Mouse (Mus musculus) thymus, adult 2 months (tissue): ENCODE results near the gene Smok2a. TPM values are rescaled to one million over a fixed set of nuclear protein-coding genes. Genes with fewer than 3 reads are reported as not detected.
"Not testable (repeated sequence)": the region's sequence is repeated elsewhere in the genome, so short reads cannot be mapped to it uniquely, and the experiment has no call there.

Experiments used
- DNase-seq: peaks from one replicate; pipeline ENCODE4 v3.0.0; 2021
- H3K27ac ChIP-seq: fragments of 200-500 bp; 2 replicates; pipeline ENCODE4 v1.5.1; 2012; ENCODE audit warnings: low read length, control low read depth; ENCODE audit not compliant: control insufficient read depth, insufficient read depth
- H3K27me3 ChIP-seq: fragments of 200-500 bp; 2 replicates; pipeline ENCODE4 v1.6.1; 2012; ENCODE audit warnings: mild to moderate bottlenecking, low read length, moderate library complexity, mixed read lengths; ENCODE audit not compliant: control insufficient read depth, insufficient read depth
- H3K36me3 ChIP-seq: fragments of 200-500 bp; 2 replicates; pipeline ENCODE4 v1.6.1; 2012; ENCODE audit warnings: mild to moderate bottlenecking, low read length, moderate library complexity; ENCODE audit not compliant: control insufficient read depth, insufficient read depth
- H3K4me1 ChIP-seq: fragments of 200-500 bp; replicated peaks from 2 replicates; pipeline ENCODE4 v1.6.1; 2012; ENCODE audit warnings: low read length; ENCODE audit not compliant: control insufficient read depth, insufficient read depth
- H3K4me3 ChIP-seq: fragments of 200-500 bp; 2 replicates; pipeline ENCODE4 v1.5.1; 2012; ENCODE audit warnings: mild to moderate bottlenecking, low read length, control low read depth, moderate library complexity; ENCODE audit not compliant: control insufficient read depth, insufficient read depth
- CTCF ChIP-seq: fragments of 200-500 bp; IDR thresholded peaks from 2 replicates; pipeline ENCODE4 v1.5.1; 2012; ENCODE audit warnings: mild to moderate bottlenecking, control low read depth, low read length, moderate library complexity, borderline replicate concordance; ENCODE audit not compliant: control insufficient read depth, poor library complexity, insufficient read depth; ENCODE audit errors: extremely low read depth
- POLR2A ChIP-seq: fragments of 200-500 bp; IDR thresholded peaks from 2 replicates; pipeline ENCODE4 v1.6.1; 2012; ENCODE audit warnings: mild to moderate bottlenecking, low read length, control low read depth, moderate library complexity; ENCODE audit not compliant: control insufficient read depth, poor library complexity, insufficient read depth; ENCODE audit errors: extremely low read depth
- WGBS: fragments of 180-500 bp; shearing (Covaris S2); methylation state at CpG from one replicate; pipeline ENCODE4 v1.1.7; 2018; 5-methylcytosine and 5-hydroxymethylcytosine counted together
- polyA plus RNA-seq: library from polyadenylated mRNA; depleted of rRNA; stranded (reverse); fragments of >200 nt; gene quantifications from 2 replicates; pipeline ENCODE4 v1.2.3, GENCODE M21; 2012; rRNA removed

Smok2a gene
- not detected in 2 replicates for polyA plus RNA-seq

- no peak for DNase-seq
- Histone ChIP-seq H3K36me3 (no peaks in the 10 kb centered on the region), H3K4me1 (no peaks in the 10 kb centered on the region), H3K4me3 (no peak within 1 kb of the TSS), H3K27me3 (no peaks in the 10 kb centered on the region), H3K27ac (no peak within 1 kb of the TSS)
- WGBS: 91% methylated on average over 3 of the region's 3 CpGs
- TF ChIP-seq CTCF: no peak
- no peak for TF ChIP-seq POLR2A
These were observed at the start of gene Smok2a for GRCm38 (mm10) chr17:13220888-13221287. Gene Smok2a (plus strand): TSS chr17:13221188.

GRCm38 (mm10) chr17:13173578-13173977, 47.4 kb upstream of the Smok2a start:
- not testable (repeated sequence) for H3K4me3 ChIP-seq, H3K27me3 ChIP-seq, H3K36me3 ChIP-seq

DNA sequence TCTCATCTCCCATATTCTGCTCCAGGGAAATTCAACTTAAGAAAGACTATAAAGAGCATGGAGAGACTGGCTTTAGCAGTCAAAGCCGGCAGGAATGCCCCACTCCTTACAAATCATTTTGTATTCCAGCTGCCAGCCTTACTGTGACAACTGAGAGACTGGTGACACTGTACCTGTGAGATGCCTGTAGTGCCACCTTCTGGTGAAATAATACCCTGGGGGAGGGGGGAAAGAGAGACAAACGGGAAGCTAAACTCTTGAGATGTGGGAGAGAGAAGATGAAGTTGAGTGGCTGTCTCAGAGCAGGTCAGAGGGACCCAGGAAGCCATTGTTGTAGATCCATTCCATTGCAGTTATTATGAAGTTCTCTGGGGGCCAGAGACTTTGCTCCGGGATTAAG, 47.0 kb upstream of the Smok2a start:
- H3K27me3 ChIP-seq, DNase-seq, H3K4me1 ChIP-seq, H3K4me3 ChIP-seq, H3K27ac ChIP-seq, H3K36me3 ChIP-seq: not testable (repeated sequence)
- WGBS: 70% methylated on average over 3 of the region's 3 CpGs

More at GRCm38 (mm10) chr17:13173578-13173977, 47.4 kb upstream of the Smok2a start:
- not testable (repeated sequence) for H3K4me1 ChIP-seq, H3K27ac ChIP-seq, DNase-seq
- WGBS: 67% methylated on average over 6 of the region's 6 CpGs

GRCm38 (mm10) chr17:13175609-13176008, 45.4 kb upstream of the Smok2a start:
- H3K36me3 ChIP-seq, DNase-seq, H3K27ac ChIP-seq, H3K4me1 ChIP-seq, H3K4me3 ChIP-seq, H3K27me3 ChIP-seq: not testable (repeated sequence)
- WGBS: 43% methylated on average over 1 of the region's 1 CpGs

- H3K4me3 ChIP-seq, H3K36me3 ChIP-seq, DNase-seq, H3K4me1 ChIP-seq, H3K27ac ChIP-seq, H3K27me3 ChIP-seq: not testable (repeated sequence)
- 78% methylated on average over 1 of the region's 1 CpGs for WGBS
These were observed 43.2 kb upstream of the Smok2a start for GRCm38 (mm10) chr17:13177796-13178195.

DNA sequence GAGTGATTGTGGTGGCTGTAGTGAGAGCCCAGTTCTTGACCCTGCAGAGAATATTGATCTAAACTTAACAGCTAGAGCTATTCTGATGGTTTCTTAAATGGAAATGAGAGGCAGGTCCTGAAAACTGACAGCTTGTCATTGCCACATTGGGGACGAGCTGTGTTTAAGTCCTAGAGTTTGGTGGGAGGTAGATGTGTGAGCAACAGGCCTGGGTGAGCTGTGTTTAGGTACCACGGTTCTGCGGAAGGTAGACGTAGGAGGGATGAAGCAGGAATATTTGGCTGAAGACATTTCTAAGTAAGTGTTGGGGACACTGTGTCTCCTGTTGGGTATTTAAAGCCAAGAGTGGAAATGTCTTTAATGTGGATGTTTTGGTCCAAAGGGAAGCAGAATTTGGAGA, 42.0 kb upstream of the Smok2a start:
- not testable (repeated sequence) for H3K36me3 ChIP-seq, H3K27me3 ChIP-seq, DNase-seq, H3K4me3 ChIP-seq, H3K27ac ChIP-seq, H3K4me1 ChIP-seq
- 91% methylated on average over 4 of the region's 4 CpGs for WGBS

DNA sequence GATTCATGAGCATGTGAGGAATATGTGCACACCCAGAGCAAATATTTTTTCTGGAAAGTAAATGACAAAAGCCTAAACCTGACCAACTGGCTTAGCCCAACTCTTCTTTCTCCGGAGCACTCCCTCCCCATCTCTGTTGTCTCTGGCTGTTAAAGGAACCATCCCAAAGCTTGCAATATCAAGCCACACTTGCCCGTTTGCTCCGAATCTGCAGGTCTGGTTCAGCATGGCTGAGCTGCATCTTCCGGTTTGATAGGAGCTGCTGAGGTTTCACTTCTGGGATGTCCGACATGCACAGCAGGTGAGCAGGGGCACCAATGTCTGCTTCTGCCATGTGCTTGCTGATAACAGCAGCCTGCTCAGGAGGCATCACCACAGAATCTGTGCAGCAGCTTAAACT, 40.5 kb upstream of the Smok2a start:
- DNase-seq, H3K4me3 ChIP-seq, H3K4me1 ChIP-seq, H3K27me3 ChIP-seq, H3K36me3 ChIP-seq, H3K27ac ChIP-seq: not testable (repeated sequence)
- 94% methylated on average over 5 of the region's 5 CpGs for WGBS

DNA sequence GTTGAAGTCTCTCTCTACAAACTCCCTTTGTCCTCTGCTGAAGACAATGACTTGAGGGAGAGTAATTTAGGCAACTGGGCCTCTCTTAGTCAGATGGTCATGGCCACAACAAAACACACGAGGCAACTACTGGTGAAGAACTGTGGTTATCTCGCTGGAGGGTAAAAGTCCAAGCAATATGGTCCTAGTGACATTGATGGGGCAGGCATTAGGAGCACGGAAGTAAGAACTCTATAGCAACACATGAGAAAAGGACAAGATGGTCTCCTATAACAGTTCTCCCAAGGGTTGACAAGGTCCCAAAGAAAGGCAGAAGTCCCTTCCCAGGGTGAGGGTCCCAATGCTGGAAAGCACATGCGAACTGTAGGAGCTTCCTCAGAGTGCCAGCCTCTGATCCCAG, 38.3 kb upstream of the Smok2a start:
- not testable (repeated sequence) for H3K27me3 ChIP-seq, H3K4me3 ChIP-seq, H3K27ac ChIP-seq, H3K4me1 ChIP-seq, DNase-seq, H3K36me3 ChIP-seq
- WGBS: 70% methylated on average over 3 of the region's 4 CpGs

DNA sequence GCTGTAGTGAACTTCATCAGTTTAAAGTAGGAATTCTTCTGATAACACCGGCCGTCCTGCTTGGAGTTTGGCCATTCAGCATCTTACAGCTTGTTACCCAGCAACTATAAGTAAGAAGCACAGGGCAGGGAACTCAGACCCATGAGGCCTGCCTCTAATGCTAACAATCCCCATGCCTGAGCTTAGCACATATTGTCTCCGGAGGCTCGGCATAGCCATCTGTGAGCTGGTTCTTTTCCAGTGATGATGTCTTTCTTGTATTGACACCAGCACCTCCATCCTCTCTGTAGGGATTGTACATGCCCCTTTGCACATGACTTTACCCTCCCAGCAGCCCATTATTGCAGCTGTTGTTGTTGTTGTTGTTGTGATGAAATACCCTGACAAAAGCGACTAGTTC, 36.5 kb upstream of the Smok2a start:
- H3K27me3 ChIP-seq, H3K4me1 ChIP-seq, H3K36me3 ChIP-seq, DNase-seq, H3K4me3 ChIP-seq, H3K27ac ChIP-seq: not testable (repeated sequence)
- 94% methylated on average over 5 of the region's 5 CpGs for WGBS

GRCm38 (mm10) chr17:13186541-13186940, 34.4 kb upstream of the Smok2a start:
- not testable (repeated sequence) for H3K4me3 ChIP-seq, H3K27ac ChIP-seq, H3K36me3 ChIP-seq, DNase-seq, H3K4me1 ChIP-seq, H3K27me3 ChIP-seq
- WGBS: 91% methylated on average over 6 of the region's 6 CpGs

DNA sequence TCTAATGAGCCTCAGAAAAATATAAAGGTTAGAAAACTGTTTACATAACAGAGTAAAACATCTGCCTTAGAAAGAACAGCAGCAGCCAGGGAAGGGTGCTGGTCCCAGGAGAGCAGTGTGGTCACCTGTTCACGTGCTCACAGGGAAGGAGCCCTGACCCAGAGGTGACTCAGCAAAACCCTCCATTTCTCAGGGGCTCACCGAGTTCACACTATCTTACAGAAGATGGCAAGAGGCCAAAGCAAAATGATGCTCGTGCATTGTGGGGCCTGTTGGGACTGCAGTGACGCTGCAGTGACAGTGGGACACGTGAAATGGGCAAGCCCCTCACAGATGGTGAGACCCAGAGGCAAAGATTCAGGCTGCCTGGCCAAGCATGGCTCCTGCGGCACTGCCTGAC, 33.4 kb upstream of the Smok2a start:
- H3K4me1 ChIP-seq, H3K36me3 ChIP-seq, H3K4me3 ChIP-seq, H3K27me3 ChIP-seq, H3K27ac ChIP-seq, DNase-seq: not testable (repeated sequence)
- 58% methylated on average over 6 of the region's 6 CpGs for WGBS
